In the genomic region with DNA sequence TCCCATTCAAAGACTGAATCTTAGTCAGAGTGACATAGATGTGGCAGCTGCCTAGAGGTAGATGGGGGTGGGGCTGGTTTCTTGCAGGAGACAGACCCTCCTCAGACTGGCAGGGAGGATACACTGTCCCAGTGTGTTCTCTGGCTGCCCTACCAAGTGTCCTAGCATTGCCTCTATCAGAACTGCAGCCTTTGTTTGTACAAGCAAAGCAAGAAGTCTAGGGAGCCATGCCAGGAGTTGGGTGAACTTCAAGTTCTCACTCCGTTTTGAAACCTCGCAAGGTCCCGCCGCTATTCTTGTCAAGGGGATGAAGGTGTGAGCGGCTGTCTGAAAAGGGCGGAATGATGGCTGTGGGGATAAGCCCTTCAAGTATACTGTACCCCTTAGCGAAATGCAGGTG, we compare ENCODE assay signal across 31 mouse cellular contexts. TPM values are rescaled to one million over a fixed set of nuclear protein-coding genes. Genes with fewer than 3 reads are reported as not detected.
DNase-seq lines count a peak whose midpoint lies in the region.
"Had no signal": no experiment of that assay in that cellular context is flagged by ENCODE, and none has a peak within 500 bp of the region (broad histone marks: within the 10 kb centered on the region; RNA-seq: fewer than 3 reads in every experiment).

No protein-coding gene starts in this region.

- H3K36me3 ChIP-seq in heart, embryonic 10.5 days: no peaks in the 10 kb centered on the region
- no peaks in the 10 kb centered on the region for H3K36me3 ChIP-seq in embryonic facial prominence, embryonic 10.5 days (replicated peaks)
- H3K36me3 ChIP-seq: embryonic facial prominence, embryonic 13.5 days; forebrain, embryonic 12.5 days; G1E; kidney, embryonic 15.5 days; liver, embryonic 13.5 days; lung, embryonic 15.5 days; midbrain, embryonic 10.5 days had no signal

- DNase-seq in heart, adult 18-20 months: peak; percentile 77 to 78
- DNase-seq in heart, embryonic 10.5 days (ENCODE audit: low spot score): no peak
- DNase-seq in adipocyte (ENCODE audit: low spot score): peak; percentile 28
- peak; percentile 10 for DNase-seq in heart, postnatal 25 days (ENCODE audit: low spot score)
- peak; percentile 78 for DNase-seq in lung, postnatal 10 days
- no peak for DNase-seq in ovary, postnatal 10 days (ENCODE audit: low spot score)
- no peak for DNase-seq in thymus, postnatal 14 days
- DNase-seq in embryonic facial prominence, embryonic 10.5 days (ENCODE audit: low spot score): no peak
- DNase-seq: adrenal gland, postnatal 14 days; cerebellum, adult 11 months; cerebellum, adult 9-10 months; cerebellum, postnatal 36 days; embryo, embryonic 11 days; gastrocnemius, postnatal 10 days; kidney, adult 18-20 months; kidney, postnatal 36 days; layer of hippocampus, postnatal 36 days; left cerebral cortex, postnatal 4 days; liver, embryonic 13.5 days; right cerebral cortex, adult 18-20 months; right cerebral cortex, postnatal 4 days had no signal

- H3K27ac ChIP-seq in heart, embryonic 10.5 days: no peak overlapping the region
- H3K27ac ChIP-seq in embryonic facial prominence, embryonic 10.5 days (replicated peaks): no peak overlapping the region
- H3K27ac ChIP-seq: embryonic facial prominence, embryonic 13.5 days; forebrain, embryonic 12.5 days; kidney, embryonic 15.5 days; layer of hippocampus, adult 2 months; liver, embryonic 13.5 days; lung, embryonic 15.5 days; midbrain, embryonic 10.5 days had no signal

- WGBS in heart, embryonic 10.5 days: 78% methylated on average over 7 of the region's 7 CpGs
- WGBS in embryonic facial prominence, embryonic 10.5 days: 93% methylated on average over 7 of the region's 7 CpGs

- no peaks in the 10 kb centered on the region for H3K9me3 ChIP-seq in heart, embryonic 10.5 days
- no peaks in the 10 kb centered on the region for H3K9me3 ChIP-seq in embryonic facial prominence, embryonic 10.5 days
- H3K9me3 ChIP-seq: embryonic facial prominence, embryonic 13.5 days; forebrain, embryonic 12.5 days; G1E; kidney, embryonic 15.5 days; liver, embryonic 13.5 days; lung, embryonic 15.5 days; midbrain, embryonic 10.5 days had no signal

- no peak overlapping the region for H3K4me3 ChIP-seq in heart, embryonic 10.5 days
- H3K4me3 ChIP-seq in embryonic facial prominence, embryonic 10.5 days: no peak overlapping the region
- H3K4me3 ChIP-seq: embryonic facial prominence, embryonic 13.5 days; forebrain, embryonic 12.5 days; kidney, embryonic 15.5 days; layer of hippocampus, adult 2 months; liver, embryonic 13.5 days; lung, embryonic 15.5 days; midbrain, embryonic 10.5 days had no signal

- intact Hi-C loops in heart, postnatal 25 days (cut with DNase I): no loop called here

- H3K4me1 ChIP-seq in heart, embryonic 10.5 days: 0 out of 2 replicates have a peak, but pooled peaks cover 5% of the 10 kb centered on the region
- 0 out of 2 replicates have a peak, but pooled peaks cover 2% of the 10 kb centered on the region for H3K4me1 ChIP-seq in embryonic facial prominence, embryonic 10.5 days
- H3K4me1 ChIP-seq: embryonic facial prominence, embryonic 13.5 days; forebrain, embryonic 12.5 days; kidney, embryonic 15.5 days; lung, embryonic 15.5 days; midbrain, embryonic 10.5 days had no signal

- no peaks in the 10 kb centered on the region for H3K27me3 ChIP-seq in heart, embryonic 10.5 days (ENCODE audit: insufficient read depth, poor library complexity, severe bottlenecking)
- H3K27me3 ChIP-seq in embryonic facial prominence, embryonic 10.5 days (replicated peaks; ENCODE audit: low read depth, poor library complexity, severe bottlenecking): no peaks in the 10 kb centered on the region
- H3K27me3 ChIP-seq: embryonic facial prominence, embryonic 13.5 days; forebrain, embryonic 12.5 days; kidney, embryonic 15.5 days; liver, embryonic 13.5 days; lung, embryonic 15.5 days had no signal

RNA-seq across cellular contexts. Expression of gene Slc24a4, which starts 22.7 kb away (rescaled TPM):
- total RNA-seq in heart, adult 18-20 months (2021): under 1 TPM; 0.37 to 0.80 TPM
- polyA plus RNA-seq in heart, embryonic 10.5 days (2016; fragmentation: Nextera tagmentation; extraction: Ambion mirVana): 1.9 and 3.7 TPM in 2 replicates
- total RNA-seq in heart, postnatal 25 days (2021): 1 to 10 TPM; 1.5 to 2.2 TPM
- polyA plus RNA-seq in embryonic facial prominence, embryonic 10.5 days (2016; fragmentation: Nextera tagmentation; extraction: Ambion mirVana): 0.05 TPM in 2 replicates
- total RNA-seq: megakaryocyte progenitor cell, adult 5-6 weeks; neutrophil, adult 5-6 weeks had no signal
- polyA plus RNA-seq: G1E; spleen, adult 2 months had no signal

Comparison
In these comparisons a context has a peak if more than half of its experiments do, and no peak if none do; other contexts are left out.
1. DNase-seq: peak in heart, adult 18-20 months (2 of 2), adipocyte (single experiment), heart, postnatal 25 days (single experiment) and lung, postnatal 10 days (single experiment); none in heart, embryonic 10.5 days (single experiment), ovary, postnatal 10 days (single experiment), thymus, postnatal 14 days (single experiment) and embryonic facial prominence, embryonic 10.5 days (single experiment).